In genomic region chr3:94658740-94659095, GRCm38 (mm10) we compare ENCODE assay signal across 8 mouse cellular contexts. TPM values are rescaled to one million over a fixed set of nuclear protein-coding genes. Genes with fewer than 3 reads are reported as not detected.
DNase-seq lines count a peak whose midpoint lies in the region; ATAC-seq and TF ChIP-seq lines count a peak whose summit lies in the region.
"Not testable (repeated sequence)": the region's sequence is repeated elsewhere in the genome, so short reads cannot be mapped to it uniquely, and the experiment has no call there.

Tuft1 (minus strand) TSS chr3:94658872.

- not testable (repeated sequence) for H3K36me3 ChIP-seq in hindbrain, embryonic 16.5 days (ENCODE audit: control insufficient read depth, insufficient read depth, low read length); lung, postnatal 0 days (ENCODE audit: insufficient read depth, low read length); thymus, adult 2 months (ENCODE audit: control insufficient read depth, insufficient read depth, low read length)

- TF ChIP-seq CTCF in cortical plate, adult 2 months (IDR thresholded peaks at IDR 0.05; ENCODE audit: extremely low read depth, insufficient read depth, low read length); lung, postnatal 0 days (IDR thresholded peaks at IDR 0.05); thymus, adult 2 months (IDR thresholded peaks at IDR 0.05; ENCODE audit: borderline replicate concordance, control insufficient read depth, extremely low read depth, insufficient read depth, low read length, poor library complexity): not testable (repeated sequence)

- H3K4me3 ChIP-seq in cortical plate, adult 2 months (ENCODE audit: insufficient read depth, low read length): 0 out of 2 replicates have a peak within 1 kb of the TSS, but pooled peaks have one; percentile 16
- H3K4me3 ChIP-seq in hindbrain, embryonic 16.5 days (ENCODE audit: low read length): peak within 1 kb of the TSS; percentile 43
- H3K4me3 ChIP-seq in lung, postnatal 0 days (ENCODE audit: low read depth, low read length): peak within 1 kb of the TSS; percentile 38
- peak within 1 kb of the TSS; percentile 54 for H3K4me3 ChIP-seq in thymus, adult 2 months (ENCODE audit: control insufficient read depth, insufficient read depth, low read length)

- not testable (repeated sequence) for TF ChIP-seq POLR2A in cortical plate, adult 2 months (IDR thresholded peaks at IDR 0.05; ENCODE audit: extremely low read depth, insufficient read depth, low read length); thymus, adult 2 months (IDR thresholded peaks at IDR 0.05; ENCODE audit: control insufficient read depth, extremely low read depth, insufficient read depth, low read length, poor library complexity)

- DNase-seq in T-cell, adult 2 months (ENCODE audit: low spot score): peak; percentile 88
- peak; percentile 33 to 39 for DNase-seq in gastrocnemius, postnatal 36 days
- DNase-seq in layer of hippocampus, postnatal 36 days: peak; percentile 40 to 50
- DNase-seq in lung, postnatal 0 days (ENCODE audit: low spot score): not testable (repeated sequence)
- DNase-seq in thymus, adult 2 months: peak; percentile 87

- peak; percentile 95 for ATAC-seq in hindbrain, embryonic 16.5 days
- peak; percentile 94 for ATAC-seq in lung, postnatal 0 days
- peak; percentile 91 for ATAC-seq in neutrophil, adult 5-6 weeks (ENCODE audit: extremely low read depth, insufficient number of reproducible peaks, low FRiP score, poor library complexity, severe bottlenecking)

- peak within 1 kb of the TSS; percentile 27 for H3K9ac ChIP-seq in hindbrain, embryonic 16.5 days (ENCODE audit: low read depth, low read length)
- H3K9ac ChIP-seq in lung, postnatal 0 days (replicated peaks; ENCODE audit: low read depth): not testable (repeated sequence)

- intact Hi-C loops in gastrocnemius, postnatal 36 days (cut with DNase I): not testable (repeated sequence)

- whole genome bisulfite sequencing in hindbrain, embryonic 16.5 days: 0% methylated on average over 13 of the region's 33 CpGs
- WGBS in lung, postnatal 0 days: 0% methylated on average over 13 of the region's 33 CpGs
- under 1% methylated on average over 23 of the region's 33 CpGs for WGBS in thymus, adult 2 months

- H3K4me1 ChIP-seq in cortical plate, adult 2 months (ENCODE audit: control insufficient read depth, insufficient read depth, low read length); hindbrain, embryonic 16.5 days (ENCODE audit: control insufficient read depth, insufficient read depth, low read depth, low read length); lung, postnatal 0 days (ENCODE audit: insufficient read depth, low read depth, low read length); thymus, adult 2 months (replicated peaks; ENCODE audit: control insufficient read depth, insufficient read depth, low read length): not testable (repeated sequence)

- not testable (repeated sequence) for H3K9me3 ChIP-seq in hindbrain, embryonic 16.5 days (ENCODE audit: control insufficient read depth, low read length); lung, postnatal 0 days (ENCODE audit: low read length)

- H3K4me2 ChIP-seq in hindbrain, embryonic 16.5 days (ENCODE audit: low read length): peak within 1 kb of the TSS; percentile 65
- H3K4me2 ChIP-seq in lung, postnatal 0 days (replicated peaks; ENCODE audit: low read depth, low read length): peak within 1 kb of the TSS; percentile 62

- TF ChIP-seq EP300 in lung, postnatal 0 days (IDR thresholded peaks at IDR 0.05): not testable (repeated sequence)

- not testable (repeated sequence) for H3K27me3 ChIP-seq in hindbrain, embryonic 16.5 days (replicated peaks; ENCODE audit: control insufficient read depth, insufficient read depth, low read length); lung, postnatal 0 days (replicated peaks; ENCODE audit: insufficient read depth, low read length); thymus, adult 2 months (ENCODE audit: control insufficient read depth, insufficient read depth, low read length)

- H3K27ac ChIP-seq in cortical plate, adult 2 months (ENCODE audit: insufficient read depth, low read length); hindbrain, embryonic 16.5 days (ENCODE audit: low read depth, low read length); thymus, adult 2 months (ENCODE audit: control insufficient read depth, insufficient read depth, low read length): not testable (repeated sequence)
- peak within 1 kb of the TSS; percentile 66 for H3K27ac ChIP-seq in lung, postnatal 0 days (ENCODE audit: low read length)

RNA-seq across cellular contexts. Expression of gene Tuft1, which starts in this region (rescaled TPM):
- 1.9 TPM in 2 replicates for polyA plus RNA-seq in cortical plate, adult 2 months (2012; rRNA removed)
- under 1 TPM; 0.74 to 0.84 TPM for total RNA-seq in gastrocnemius, postnatal 36 days (2021)
- 9.0 TPM in 2 replicates for polyA plus RNA-seq in hindbrain, embryonic 16.5 days (2015; fragmentation: Nextera tagmentation; extraction: Ambion mirVana)
- total RNA-seq in layer of hippocampus, postnatal 36 days (2021): 1 to 10 TPM; 2.7 to 2.9 TPM
- 16.9 and 19.5 TPM in 2 replicates for polyA plus RNA-seq in lung, postnatal 0 days (2015; fragmentation: Nextera tagmentation; extraction: Ambion mirVana)
- total RNA-seq in neutrophil, adult 5-6 weeks (2017): 4.1 and 4.9 TPM in 2 replicates
- polyA plus RNA-seq in thymus, adult 2 months (2012; rRNA removed): 6.4 and 10.1 TPM in 2 replicates

Comparison
In these comparisons a context has a peak if more than half of its experiments do, and no peak if none do; other contexts are left out.
1. Peak in DNase-seq in gastrocnemius, postnatal 36 days; RNA of the gene not detected or under 1 TPM.